Mouse (Mus musculus): ENCODE measurements around the gene Crim1. TPM values are rescaled to one million over a fixed set of nuclear protein-coding genes. Genes with fewer than 3 reads are reported as not detected.

Crim1 gene
- polyA plus RNA-seq, 1 experiment from 2014 or later: 7.2 TPM

Small RNAs within 50 kb of the gene (microRNA-seq; reads per million reads assigned to microRNA genes)
- gene Gm25069 (ENCODE audit: borderline number of aligned reads): not detected

Other genes with a start within 250 kb of the Crim1 start
- 43.2 and 54.0 TPM in 2 replicates for gene Fez2, start 217.9 kb downstream of the Crim1 start, polyA plus RNA-seq (2014; fragmentation: Nextera tagmentation; extraction: Ambion mirVana)

All from embryonic facial prominence, embryonic 14.5 days (tissue).